Mouse (Mus musculus): ENCODE data around the gene Gm20388. TPM values are rescaled to one million over a fixed set of nuclear protein-coding genes. Genes with fewer than 3 reads are reported as not detected.

The Gm20388 gene
- polyA plus RNA-seq, 1 experiment from 2014 or later: 5.3 TPM

DNA sequence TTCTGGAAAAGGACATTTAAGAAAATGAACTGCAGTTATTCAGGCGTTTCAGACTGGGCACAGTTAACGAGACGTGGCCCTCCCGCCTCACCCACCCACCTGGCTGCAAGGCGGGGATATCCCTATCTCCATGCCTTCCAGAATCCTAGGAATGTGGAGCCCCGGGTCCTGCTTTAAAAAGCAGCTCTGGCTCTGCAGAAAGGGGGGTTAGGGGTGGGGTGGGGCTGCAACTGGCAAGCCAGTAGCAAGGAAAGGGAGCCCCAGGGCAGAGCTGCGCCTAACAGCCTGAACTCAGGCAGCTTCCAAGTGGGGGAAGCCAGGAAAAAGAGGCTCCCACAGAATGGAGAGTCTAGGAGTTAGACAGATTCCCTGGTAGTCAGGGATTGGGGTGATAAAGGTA, 2668.6 kb downstream of the Gm20388 start:
- Histone ChIP-seq H3K27me3 (replicated peaks; ENCODE audit: control insufficient read depth, insufficient read depth, low read length) (no peaks in the 10 kb centered on the region), H3K4me3 (ENCODE audit: low read depth, low read length) (no peak overlapping the region), H3K4me1 (replicated peaks; ENCODE audit: control insufficient read depth, insufficient read depth, low read length) (peaks cover 26% of the 10 kb centered on the region), H3K4me2 (no peak overlapping the region), H3K9ac (ENCODE audit: low read depth, low read length) (no peak overlapping the region), H3K9me3 (ENCODE audit: control insufficient read depth, low read length) (no peaks in the 10 kb centered on the region), H3K27ac (ENCODE audit: low read depth, low read length) (no peak overlapping the region), H3K36me3 (ENCODE audit: control insufficient read depth, insufficient read depth, low read length) (no peaks in the 10 kb centered on the region)
- DNase-seq (ENCODE audit: low spot score) (no peak), ATAC-seq (replicated peaks; ENCODE audit: low FRiP score) (no peak)
- WGBS: 47% methylated on average over 7 of the region's 7 CpGs

DNA sequence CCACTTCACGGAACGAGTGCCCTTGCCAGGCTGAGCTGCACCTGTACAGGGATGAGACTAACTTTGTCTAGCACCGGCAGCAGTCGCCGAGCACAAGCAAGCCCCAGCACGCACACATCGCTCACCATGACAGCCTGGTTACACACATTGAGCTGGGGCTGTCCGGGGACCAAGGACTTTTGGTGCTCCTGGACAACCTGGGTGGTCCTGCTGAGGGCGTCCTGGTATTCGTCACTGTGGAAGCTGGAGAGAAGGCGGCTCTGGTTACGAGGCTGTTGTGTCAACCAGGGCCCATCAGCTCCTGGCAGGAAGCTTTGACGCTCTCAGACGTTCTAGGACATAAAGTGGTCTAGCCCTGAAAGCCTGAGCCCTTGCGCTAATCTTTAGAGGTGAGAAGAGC, 2670.3 kb downstream of the Gm20388 start:
- Histone ChIP-seq H3K4me3 (ENCODE audit: low read depth, low read length) (no peak overlapping the region), H3K9ac (ENCODE audit: low read depth, low read length) (no peak overlapping the region)
- WGBS: 70% methylated on average over 13 of the region's 15 CpGs

GRCm38 (mm10) chr8:122584981-122585380, 2674.3 kb downstream of the Gm20388 start:
- H3K36me3 ChIP-seq (ENCODE audit: control insufficient read depth, insufficient read depth, low read length): no peaks in the 10 kb centered on the region
- H3K4me2 ChIP-seq: no peak overlapping the region
- no peaks in the 10 kb centered on the region for H3K9me3 ChIP-seq (ENCODE audit: control insufficient read depth, low read length)
- no peak for ATAC-seq (replicated peaks; ENCODE audit: low FRiP score)
- H3K4me3 ChIP-seq (ENCODE audit: low read depth, low read length): no peak overlapping the region
- no peak overlapping the region for H3K27ac ChIP-seq (ENCODE audit: low read depth, low read length)
- 81% methylated on average over 9 of the region's 9 CpGs for WGBS
- peaks cover 4% of the 10 kb centered on the region; the same call in 1 of the 2 replicates for H3K4me1 ChIP-seq (replicated peaks; ENCODE audit: control insufficient read depth, insufficient read depth, low read length)
- DNase-seq (ENCODE audit: low spot score): no peak
- no peaks in the 10 kb centered on the region for H3K27me3 ChIP-seq (replicated peaks; ENCODE audit: control insufficient read depth, insufficient read depth, low read length)
- H3K9ac ChIP-seq (ENCODE audit: low read depth, low read length): no peak overlapping the region

More for the DNA sequence above, 2670.3 kb downstream of the Gm20388 start:
- Histone ChIP-seq H3K27ac (ENCODE audit: low read depth, low read length) (no peak overlapping the region), H3K27me3 (replicated peaks; ENCODE audit: control insufficient read depth, insufficient read depth, low read length) (no peaks in the 10 kb centered on the region), H3K9me3 (ENCODE audit: control insufficient read depth, low read length) (no peaks in the 10 kb centered on the region), H3K4me2 (no peak overlapping the region), H3K36me3 (ENCODE audit: control insufficient read depth, insufficient read depth, low read length) (no peaks in the 10 kb centered on the region), H3K4me1 (replicated peaks; ENCODE audit: control insufficient read depth, insufficient read depth, low read length) (peaks cover 13% of the 10 kb centered on the region)
- ATAC-seq (replicated peaks; ENCODE audit: low FRiP score): no peak
- no peak for DNase-seq (ENCODE audit: low spot score)

DNA sequence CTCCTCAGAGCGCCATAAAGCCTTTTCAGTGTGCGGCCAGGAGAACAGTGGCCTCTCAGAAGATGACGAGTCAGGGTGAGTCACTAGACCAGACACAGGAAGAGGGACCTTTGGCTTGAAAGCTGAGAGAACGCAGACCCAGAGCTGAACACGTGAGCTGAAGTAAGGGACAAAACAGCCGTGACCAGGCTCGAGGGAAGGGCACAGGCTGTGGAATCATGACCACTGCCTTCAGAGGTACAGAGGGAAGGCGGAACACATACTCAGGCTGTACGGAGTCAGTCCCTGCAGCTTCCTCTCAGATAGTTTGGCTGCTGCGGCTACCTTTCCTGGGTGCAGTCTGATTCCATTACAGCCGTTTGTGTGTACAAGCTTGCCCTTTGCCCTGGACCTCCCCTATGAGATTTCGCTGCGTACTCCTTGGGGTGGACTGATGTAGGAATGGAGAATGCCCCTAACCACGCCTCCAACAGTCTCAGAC, 2674.8 kb downstream of the Gm20388 start:
- peak overlapping the region; percentile 8; the same call in 1 of the 2 replicates for H3K27ac ChIP-seq (ENCODE audit: low read depth, low read length)
- H3K4me3 ChIP-seq (ENCODE audit: low read depth, low read length): no peak overlapping the region
- peaks cover 4% of the 10 kb centered on the region; the same call in 1 of the 2 replicates for H3K4me1 ChIP-seq (replicated peaks; ENCODE audit: control insufficient read depth, insufficient read depth, low read length)
- 0 out of 2 replicates have a peak overlapping the region, but pooled peaks have one; percentile 6 for H3K4me2 ChIP-seq
- H3K27me3 ChIP-seq (replicated peaks; ENCODE audit: control insufficient read depth, insufficient read depth, low read length): no peaks in the 10 kb centered on the region
- no peaks in the 10 kb centered on the region for H3K36me3 ChIP-seq (ENCODE audit: control insufficient read depth, insufficient read depth, low read length)
- H3K9ac ChIP-seq (ENCODE audit: low read depth, low read length): no peak overlapping the region
- DNase-seq (ENCODE audit: low spot score) (no peak), ATAC-seq (replicated peaks; ENCODE audit: low FRiP score) (no peak)
- H3K9me3 ChIP-seq (ENCODE audit: control insufficient read depth, low read length): no peaks in the 10 kb centered on the region
- 44% methylated on average over 14 of the region's 14 CpGs for whole genome bisulfite sequencing

DNA sequence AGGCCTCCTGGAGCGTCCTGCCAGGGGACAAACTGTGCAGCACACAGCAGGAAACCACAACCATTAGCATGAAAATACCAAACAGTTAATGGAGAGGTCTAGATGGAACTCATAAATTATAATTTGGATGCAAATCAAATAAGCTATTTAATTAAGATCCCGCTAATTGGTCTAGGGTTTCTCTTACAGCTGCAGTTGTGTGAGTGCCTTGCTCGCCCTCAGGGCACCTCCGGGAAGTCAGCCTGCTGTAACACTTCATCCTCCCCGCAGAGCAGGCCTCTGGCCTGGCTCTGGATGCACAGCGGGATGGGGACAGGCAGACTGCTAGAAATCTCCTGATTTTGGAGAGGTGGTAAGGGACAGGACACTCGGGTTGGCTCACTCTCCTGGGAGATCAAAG, 2675.5 kb downstream of the Gm20388 start:
- Histone ChIP-seq H3K27me3 (replicated peaks; ENCODE audit: control insufficient read depth, insufficient read depth, low read length) (no peaks in the 10 kb centered on the region), H3K27ac (ENCODE audit: low read depth, low read length) (no peak overlapping the region; the same call in 1 of the 2 replicates), H3K4me1 (replicated peaks; ENCODE audit: control insufficient read depth, insufficient read depth, low read length) (peaks cover 4% of the 10 kb centered on the region; the same call in 1 of the 2 replicates), H3K4me2 (no peak overlapping the region), H3K4me3 (ENCODE audit: low read depth, low read length) (no peak overlapping the region), H3K36me3 (ENCODE audit: control insufficient read depth, insufficient read depth, low read length) (no peaks in the 10 kb centered on the region), H3K9me3 (ENCODE audit: control insufficient read depth, low read length) (no peaks in the 10 kb centered on the region), H3K9ac (ENCODE audit: low read depth, low read length) (no peak overlapping the region)
- 73% methylated on average over 7 of the region's 7 CpGs for WGBS
- DNase-seq (ENCODE audit: low spot score) (no peak), ATAC-seq (replicated peaks; ENCODE audit: low FRiP score) (no peak)

- 78% methylated on average over 10 of the region's 10 CpGs for WGBS
- Histone ChIP-seq H3K4me2 (no peak overlapping the region), H3K4me3 (ENCODE audit: low read depth, low read length) (no peak overlapping the region), H3K27me3 (replicated peaks; ENCODE audit: control insufficient read depth, insufficient read depth, low read length) (no peaks in the 10 kb centered on the region), H3K4me1 (replicated peaks; ENCODE audit: control insufficient read depth, insufficient read depth, low read length) (peaks cover 4% of the 10 kb centered on the region; the same call in 1 of the 2 replicates), H3K9ac (ENCODE audit: low read depth, low read length) (no peak overlapping the region), H3K27ac (ENCODE audit: low read depth, low read length) (no peak overlapping the region), H3K36me3 (ENCODE audit: control insufficient read depth, insufficient read depth, low read length) (no peaks in the 10 kb centered on the region), H3K9me3 (ENCODE audit: control insufficient read depth, low read length) (no peaks in the 10 kb centered on the region)
- DNase-seq (ENCODE audit: low spot score) (no peak), ATAC-seq (replicated peaks; ENCODE audit: low FRiP score) (no peak)
Measured at GRCm38 (mm10) chr8:122586749-122587148, 2676.1 kb downstream of the Gm20388 start.

DNA sequence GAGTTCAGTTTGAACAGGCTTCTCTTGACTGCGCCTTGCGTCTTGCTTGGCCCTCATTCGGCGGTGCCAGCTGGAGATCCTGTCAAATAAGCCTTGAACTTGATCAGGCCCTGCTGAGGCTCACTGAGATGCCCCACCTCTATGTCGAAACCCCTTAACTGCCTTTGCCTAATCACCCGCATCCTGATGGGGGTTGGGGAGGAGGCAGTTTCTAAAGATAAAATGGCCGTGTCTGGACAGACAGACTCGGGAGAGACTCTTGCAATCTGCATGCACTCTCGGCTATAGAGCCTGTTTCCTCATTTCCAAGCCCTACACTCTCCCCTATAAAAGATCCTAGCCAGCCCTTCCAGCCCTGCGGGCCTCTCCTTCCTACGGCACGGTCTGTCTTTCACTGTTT, 2682.6 kb downstream of the Gm20388 start:
- Histone ChIP-seq H3K9ac (ENCODE audit: low read depth, low read length) (no peak overlapping the region), H3K4me2 (0 out of 2 replicates have a peak overlapping the region, but pooled peaks have one; percentile 22), H3K4me3 (ENCODE audit: low read depth, low read length) (no peak overlapping the region), H3K36me3 (ENCODE audit: control insufficient read depth, insufficient read depth, low read length) (no peaks in the 10 kb centered on the region), H3K27ac (ENCODE audit: low read depth, low read length) (peak overlapping the region; percentile 16; the same call in 1 of the 2 replicates), H3K27me3 (replicated peaks; ENCODE audit: control insufficient read depth, insufficient read depth, low read length) (no peaks in the 10 kb centered on the region), H3K4me1 (replicated peaks; ENCODE audit: control insufficient read depth, insufficient read depth, low read length) (peaks cover 15% of the 10 kb centered on the region), H3K9me3 (ENCODE audit: control insufficient read depth, low read length) (no peaks in the 10 kb centered on the region)
- DNase-seq (ENCODE audit: low spot score) (no peak), ATAC-seq (replicated peaks; ENCODE audit: low FRiP score) (peak; percentile 51; the same call in 1 of the 2 replicates)
- 43% methylated on average over 12 of the region's 12 CpGs for WGBS

GRCm38 (mm10) chr8:122593783-122594507, 2683.3 kb downstream of the Gm20388 start:
- Histone ChIP-seq H3K27me3 (replicated peaks; ENCODE audit: control insufficient read depth, insufficient read depth, low read length) (no peaks in the 10 kb centered on the region), H3K9ac (ENCODE audit: low read depth, low read length) (no peak overlapping the region), H3K27ac (ENCODE audit: low read depth, low read length) (peak overlapping the region; percentile 16; the same call in 1 of the 2 replicates), H3K36me3 (ENCODE audit: control insufficient read depth, insufficient read depth, low read length) (no peaks in the 10 kb centered on the region), H3K9me3 (ENCODE audit: control insufficient read depth, low read length) (no peaks in the 10 kb centered on the region), H3K4me3 (ENCODE audit: low read depth, low read length) (no peak overlapping the region), H3K4me1 (replicated peaks; ENCODE audit: control insufficient read depth, insufficient read depth, low read length) (peaks cover 15% of the 10 kb centered on the region), H3K4me2 (0 out of 2 replicates have a peak overlapping the region, but pooled peaks have one; percentile 22)
- ATAC-seq (replicated peaks; ENCODE audit: low FRiP score): no peak
- DNase-seq (ENCODE audit: low spot score): no peak
- whole genome bisulfite sequencing: 70% methylated on average over 19 of the region's 19 CpGs

DNA sequence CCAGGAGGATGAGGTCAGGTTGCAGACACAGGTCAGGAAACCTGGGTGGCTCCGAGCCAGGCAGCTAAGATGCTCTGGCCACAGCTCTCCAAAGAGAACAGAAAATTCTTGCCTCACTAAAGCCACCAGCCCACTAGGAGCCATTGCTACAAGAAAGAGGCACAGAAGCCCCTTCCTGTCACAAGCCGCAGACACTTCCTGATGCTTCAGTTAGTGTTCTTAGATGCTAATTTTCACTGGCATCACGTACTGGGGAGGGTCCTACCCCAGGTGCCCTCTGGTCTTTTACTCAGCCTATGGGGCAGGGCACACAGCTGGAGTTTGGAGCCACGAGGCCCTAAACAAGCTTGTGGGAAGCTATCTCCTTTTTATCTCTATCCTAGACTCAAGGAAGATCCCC, 2685.4 kb downstream of the Gm20388 start:
- WGBS: 50% methylated on average over 4 of the region's 4 CpGs
- H3K27me3 ChIP-seq (replicated peaks; ENCODE audit: control insufficient read depth, insufficient read depth, low read length): no peaks in the 10 kb centered on the region
- H3K4me2 ChIP-seq: no peak overlapping the region
- peaks cover 15% of the 10 kb centered on the region for H3K4me1 ChIP-seq (replicated peaks; ENCODE audit: control insufficient read depth, insufficient read depth, low read length)
- ATAC-seq (replicated peaks; ENCODE audit: low FRiP score) (no peak), DNase-seq (ENCODE audit: low spot score) (no peak)
- H3K9me3 ChIP-seq (ENCODE audit: control insufficient read depth, low read length): no peaks in the 10 kb centered on the region
- no peak overlapping the region for H3K27ac ChIP-seq (ENCODE audit: low read depth, low read length)
- H3K36me3 ChIP-seq (ENCODE audit: control insufficient read depth, insufficient read depth, low read length): no peaks in the 10 kb centered on the region
- no peak overlapping the region for H3K9ac ChIP-seq (ENCODE audit: low read depth, low read length)
- H3K4me3 ChIP-seq (ENCODE audit: low read depth, low read length): no peak overlapping the region
